Mouse (Mus musculus): Measurements from ENCODE around the gene Iqcf5. TPM values are rescaled to one million over a fixed set of nuclear protein-coding genes. Genes with fewer than 3 reads are reported as not detected.

The Iqcf5 gene
- polyA plus RNA-seq, 2 experiments = not detected

GRCm38 (mm10) chr9:106481075-106481474, 33.3 kb upstream of the Iqcf5 start:
- Histone ChIP-seq H3K4me3 (replicated peaks; ENCODE audit: low read length) (no peak overlapping the region), H3K9ac (ENCODE audit: low read depth, low read length, severe bottlenecking) (no peak overlapping the region), H3K27ac (replicated peaks; ENCODE audit: low read depth, low read length) (no peak overlapping the region), H3K4me1 (ENCODE audit: control insufficient read depth, insufficient read depth, low read length) (peaks cover 11% of the 10 kb centered on the region), H3K36me3 (ENCODE audit: control insufficient read depth, insufficient read depth, low read length) (peaks cover 48% of the 10 kb centered on the region), H3K4me2 (replicated peaks; ENCODE audit: low read depth, low read length, severe bottlenecking) (no peak overlapping the region), H3K27me3 (ENCODE audit: control insufficient read depth, insufficient read depth, low read length) (no peaks in the 10 kb centered on the region), H3K9me3 (ENCODE audit: control insufficient read depth, low read length) (no peaks in the 10 kb centered on the region)
- 95% methylated on average over 15 of the region's 15 CpGs for whole genome bisulfite sequencing
- DNase-seq (ENCODE audit: low spot score) = no peak
- no peak for ATAC-seq (ENCODE audit: low FRiP score, low read depth)
- no peak for TF ChIP-seq POLR2A (IDR thresholded peaks at IDR 0.05; ENCODE audit: borderline replicate concordance, extremely low read depth, insufficient read depth, insufficient read length)

- Histone ChIP-seq H3K27me3 (ENCODE audit: control insufficient read depth, insufficient read depth, low read length) (no peaks in the 10 kb centered on the region), H3K4me2 (replicated peaks; ENCODE audit: low read depth, low read length, severe bottlenecking) (no peak overlapping the region), H3K27ac (replicated peaks; ENCODE audit: low read depth, low read length) (no peak overlapping the region), H3K4me1 (ENCODE audit: control insufficient read depth, insufficient read depth, low read length) (peaks cover 6% of the 10 kb centered on the region), H3K9ac (ENCODE audit: low read depth, low read length, severe bottlenecking) (no peak overlapping the region), H3K36me3 (ENCODE audit: control insufficient read depth, insufficient read depth, low read length) (peaks cover 53% of the 10 kb centered on the region), H3K4me3 (replicated peaks; ENCODE audit: low read length) (no peak overlapping the region), H3K9me3 (ENCODE audit: control insufficient read depth, low read length) (no peaks in the 10 kb centered on the region)
- no peak for DNase-seq (ENCODE audit: low spot score)
- TF ChIP-seq POLR2A (IDR thresholded peaks at IDR 0.05; ENCODE audit: borderline replicate concordance, extremely low read depth, insufficient read depth, insufficient read length) = no peak
- ATAC-seq (ENCODE audit: low FRiP score, low read depth) = no peak
- 88% methylated on average over 13 of the region's 13 CpGs for WGBS
Measured at GRCm38 (mm10) chr9:106481676-106482075, 32.7 kb upstream of the Iqcf5 start.

GRCm38 (mm10) chr9:106482578-106483115, 31.7 kb upstream of the Iqcf5 start:
- no peak overlapping the region for H3K27ac ChIP-seq (replicated peaks; ENCODE audit: low read depth, low read length)
- peaks cover 5% of the 10 kb centered on the region for H3K4me1 ChIP-seq (ENCODE audit: control insufficient read depth, insufficient read depth, low read length)
- no peaks in the 10 kb centered on the region for H3K27me3 ChIP-seq (ENCODE audit: control insufficient read depth, insufficient read depth, low read length)
- H3K36me3 ChIP-seq (ENCODE audit: control insufficient read depth, insufficient read depth, low read length) = peaks cover 53% of the 10 kb centered on the region
- WGBS = 91% methylated on average over 17 of the region's 17 CpGs
- ATAC-seq (ENCODE audit: low FRiP score, low read depth) (no peak), DNase-seq (ENCODE audit: low spot score) (no peak)
- H3K9ac ChIP-seq (ENCODE audit: low read depth, low read length, severe bottlenecking) = no peak overlapping the region
- no peak overlapping the region for H3K4me3 ChIP-seq (replicated peaks; ENCODE audit: low read length)
- TF ChIP-seq POLR2A (IDR thresholded peaks at IDR 0.05; ENCODE audit: borderline replicate concordance, extremely low read depth, insufficient read depth, insufficient read length) = no peak
- H3K9me3 ChIP-seq (ENCODE audit: control insufficient read depth, low read length) = no peaks in the 10 kb centered on the region
- no peak overlapping the region for H3K4me2 ChIP-seq (replicated peaks; ENCODE audit: low read depth, low read length, severe bottlenecking)

GRCm38 (mm10) chr9:106483136-106483535, 31.2 kb upstream of the Iqcf5 start:
- Histone ChIP-seq H3K9ac (ENCODE audit: low read depth, low read length, severe bottlenecking) (no peak overlapping the region), H3K9me3 (ENCODE audit: control insufficient read depth, low read length) (no peaks in the 10 kb centered on the region), H3K27ac (replicated peaks; ENCODE audit: low read depth, low read length) (no peak overlapping the region), H3K4me1 (ENCODE audit: control insufficient read depth, insufficient read depth, low read length) (peaks cover under 1% of the 10 kb centered on the region; the same call in 1 of the 2 replicates), H3K36me3 (ENCODE audit: control insufficient read depth, insufficient read depth, low read length) (peaks cover 53% of the 10 kb centered on the region), H3K4me3 (replicated peaks; ENCODE audit: low read length) (no peak overlapping the region), H3K4me2 (replicated peaks; ENCODE audit: low read depth, low read length, severe bottlenecking) (no peak overlapping the region), H3K27me3 (ENCODE audit: control insufficient read depth, insufficient read depth, low read length) (no peaks in the 10 kb centered on the region)
- no peak for TF ChIP-seq POLR2A (IDR thresholded peaks at IDR 0.05; ENCODE audit: borderline replicate concordance, extremely low read depth, insufficient read depth, insufficient read length)
- no peak for DNase-seq (ENCODE audit: low spot score)
- WGBS = 93% methylated on average over 10 of the region's 10 CpGs
- no peak for ATAC-seq (ENCODE audit: low FRiP score, low read depth)

- Histone ChIP-seq H3K36me3 (ENCODE audit: control insufficient read depth, insufficient read depth, low read length) (peaks cover 53% of the 10 kb centered on the region), H3K4me2 (replicated peaks; ENCODE audit: low read depth, low read length, severe bottlenecking) (no peak overlapping the region)
- ATAC-seq (ENCODE audit: low FRiP score, low read depth) = no peak
Measured at GRCm38 (mm10) chr9:106483606-106484005, 30.8 kb upstream of the Iqcf5 start.

More at GRCm38 (mm10) chr9:106483606-106484005, 30.8 kb upstream of the Iqcf5 start:
- 94% methylated on average over 16 of the region's 17 CpGs for WGBS
- DNase-seq (ENCODE audit: low spot score) = no peak
- no peak for TF ChIP-seq POLR2A (IDR thresholded peaks at IDR 0.05; ENCODE audit: borderline replicate concordance, extremely low read depth, insufficient read depth, insufficient read length)
- Histone ChIP-seq H3K4me3 (replicated peaks; ENCODE audit: low read length) (no peak overlapping the region), H3K9me3 (ENCODE audit: control insufficient read depth, low read length) (no peaks in the 10 kb centered on the region), H3K27ac (replicated peaks; ENCODE audit: low read depth, low read length) (no peak overlapping the region), H3K9ac (ENCODE audit: low read depth, low read length, severe bottlenecking) (no peak overlapping the region), H3K4me1 (ENCODE audit: control insufficient read depth, insufficient read depth, low read length) (no peaks in the 10 kb centered on the region), H3K27me3 (ENCODE audit: control insufficient read depth, insufficient read depth, low read length) (no peaks in the 10 kb centered on the region)
